ENCODE assay signal across 8 mouse cellular contexts in genomic region chr9:62678550-62679155, GRCm38 (mm10). TPM values are rescaled to one million over a fixed set of nuclear protein-coding genes. Genes with fewer than 3 reads are reported as not detected.
DNase-seq lines count a peak whose midpoint lies in the region; ATAC-seq and TF ChIP-seq lines count a peak whose summit lies in the region.

No protein-coding gene starts in this region.

- 10% methylated on average over 22 of the region's 22 CpGs for WGBS in intestine, postnatal 0 days

- H3K4me1 ChIP-seq in intestine, postnatal 0 days (replicated peaks; ENCODE audit: control insufficient read depth, insufficient read depth, low read length): 0 out of 2 replicates have a peak, but pooled peaks cover 2% of the 10 kb centered on the region

- H3K27ac ChIP-seq in intestine, postnatal 0 days (ENCODE audit: low read depth, low read length): no peak overlapping the region

- DNase-seq in heart, adult 11 months: peak; percentile 93
- no peak for DNase-seq in heart, adult 8-10 months (ENCODE audit: low spot score)
- DNase-seq in NIH3T3 (ENCODE audit: low read depth): peak; percentile 56
- DNase-seq in neural tube, embryonic 10.5 days (ENCODE audit: extremely low spot score, low spot score): peak; percentile 22
- no peak for DNase-seq in gastrocnemius, adult 8-10 months (ENCODE audit: low spot score in 2 of 2)

- H3K4me2 ChIP-seq in intestine, postnatal 0 days (replicated peaks; ENCODE audit: low read depth): peak overlapping the region; percentile 64

- TF ChIP-seq CTCF in intestine, postnatal 0 days (IDR thresholded peaks at IDR 0.05; ENCODE audit: low read depth): no peak

- no peaks in the 10 kb centered on the region for H3K9me3 ChIP-seq in intestine, postnatal 0 days (ENCODE audit: control insufficient read depth)

- no peaks in the 10 kb centered on the region for H3K36me3 ChIP-seq in intestine, postnatal 0 days (ENCODE audit: control insufficient read depth, insufficient read depth)

- H3K4me3 ChIP-seq in intestine, postnatal 0 days (ENCODE audit: low read depth, low read length): peak overlapping the region; percentile 41

- ATAC-seq in frontal cortex, adult (ENCODE audit: low TSS enrichment): peak; percentile 38; the same call in 1 of the 2 replicates
- ATAC-seq in intestine, postnatal 0 days: no peak
- ATAC-seq in monocyte, adult 5-6 weeks (replicated peaks; ENCODE audit: insufficient number of reproducible peaks, low FRiP score, low TSS enrichment, poor library complexity, severe bottlenecking): no peak

- H3K27me3 ChIP-seq in intestine, postnatal 0 days (replicated peaks; ENCODE audit: control insufficient read depth, insufficient read depth, low read length): peaks cover 33% of the 10 kb centered on the region

- H3K9ac ChIP-seq in intestine, postnatal 0 days (ENCODE audit: low read depth, low read length): peak overlapping the region; percentile 5; the same call in 1 of the 2 replicates

RNA-seq across cellular contexts. Expression of gene Itga11, which starts 1.0 kb away (rescaled TPM):
- 1 to 10 TPM; 1.3 to 1.4 (median 1.4) TPM for total RNA-seq in heart, adult 8-10 months (2022)
- polyA plus RNA-seq in intestine, postnatal 0 days (2015; fragmentation: Nextera tagmentation; extraction: Ambion mirVana): 0.46 TPM in 2 replicates
- total RNA-seq in monocyte, adult 5-6 weeks (2017): not detected in 3 replicates
- total RNA-seq in gastrocnemius, adult 8-10 months (2022): 1 to 10 TPM; 1.5 to 2.7 (median 2.4) TPM

Comparison
In these comparisons a context has a peak if more than half of its experiments do, and no peak if none do; other contexts are left out.
1. DNase-seq: peak in heart, adult 11 months (single experiment), NIH3T3 (single experiment) and neural tube, embryonic 10.5 days (single experiment); none in heart, adult 8-10 months (single experiment) and gastrocnemius, adult 8-10 months (0 of 2).